ENCODE assay signal across 14 mouse cellular contexts in genomic region chr14:76649927-76650326, GRCm38 (mm10).
"Had no signal": no experiment of that assay in that cellular context is flagged by ENCODE, and none has a peak within 500 bp of the region (broad histone marks: within the 10 kb centered on the region; RNA-seq: fewer than 3 reads in every experiment).

No protein-coding gene starts in this region.

- H3K4me2 ChIP-seq: limb, embryonic 15.5 days; lung, embryonic 14.5 days; neural tube, embryonic 15.5 days had no signal

- H3K36me3 ChIP-seq: limb, embryonic 15.5 days; neural tube, embryonic 15.5 days had no signal

- H3K9ac ChIP-seq: limb, embryonic 15.5 days; lung, embryonic 14.5 days; neural tube, embryonic 15.5 days had no signal

- H3K27me3 ChIP-seq: limb, embryonic 15.5 days; neural tube, embryonic 15.5 days had no signal

- H3K4me3 ChIP-seq: limb, embryonic 15.5 days; myocyte; neural tube, embryonic 15.5 days had no signal

- H3K27ac ChIP-seq: kidney, postnatal 0 days; limb, embryonic 15.5 days; macrophage; neural tube, embryonic 15.5 days had no signal

- H3K9me3 ChIP-seq: limb, embryonic 15.5 days; neural tube, embryonic 15.5 days had no signal

- ATAC-seq: intestine, embryonic 16.5 days had no signal

- DNase-seq: kidney, adult 2 months; kidney, postnatal 36 days; layer of hippocampus, adult 9-11 months; lung, embryonic 14.5 days; lung, postnatal 14 days; midbrain, embryonic 14.5 days; thymus, adult 2 months; thymus, postnatal 25 days had no signal
